In genomic region chr2:43555062-43555888, GRCm38 (mm10) we compare ENCODE assay signal across 9 mouse cellular contexts. TPM values are rescaled to one million over a fixed set of nuclear protein-coding genes. Genes with fewer than 3 reads are reported as not detected.
DNase-seq lines count a peak whose midpoint lies in the region; ATAC-seq and TF ChIP-seq lines count a peak whose summit lies in the region.
"Had no signal": no experiment of that assay in that cellular context is flagged by ENCODE, and none has a peak within 500 bp of the region (broad histone marks: within the 10 kb centered on the region; RNA-seq: fewer than 3 reads in every experiment).

TSS of gene Kynu (plus strand) at chr2:43555329.

- intact Hi-C loops in left cerebral cortex, postnatal 36 days (cut with DNase I): no loop called here

- H3K9me3 ChIP-seq in MEL (replicated peaks; ENCODE audit: insufficient read depth, low read length): no peaks in the 10 kb centered on the region
- no peaks in the 10 kb centered on the region for H3K9me3 ChIP-seq in kidney, postnatal 0 days (replicated peaks; ENCODE audit: low read length)
- H3K9me3 ChIP-seq: heart, embryonic 15.5 days had no signal

- DNase-seq in MEL (ENCODE audit: low read depth, low spot score): peak; percentile 6
- DNase-seq in kidney, postnatal 0 days (ENCODE audit: low spot score): peak; percentile 14
- no peak for DNase-seq in cerebellum, adult 11 months
- DNase-seq in left cerebral cortex, postnatal 36 days (ENCODE audit: low spot score in 2 of 2): no peak
- DNase-seq in ovary, postnatal 10 days (ENCODE audit: low spot score): no peak

- no peak within 1 kb of the TSS for H3K27ac ChIP-seq in MEL (ENCODE audit: control insufficient read depth, low read depth, low read length)
- no peak within 1 kb of the TSS for H3K27ac ChIP-seq in kidney, postnatal 0 days
- H3K27ac ChIP-seq: heart, embryonic 15.5 days had no signal

- no peak for TF ChIP-seq POLR2A in MEL (IDR thresholded peaks at IDR 0.05; ENCODE audit: control insufficient read depth in 1 of 2, insufficient read depth in 1 of 2, low read depth in 1 of 2, low read length in 2 of 2, poor library complexity in 1 of 2)

- no peak for TF ChIP-seq CTCF in MEL (IDR thresholded peaks at IDR 0.05 in 2 of 3, conservative IDR thresholded peaks at IDR 0.05 in 1 of 3; ENCODE audit: control insufficient read depth in 1 of 3, insufficient read depth in 1 of 3, low read depth in 2 of 3, low read length in 3 of 3, poor library complexity in 1 of 3, severe bottlenecking in 1 of 3)
- no peak for TF ChIP-seq CTCF in kidney, postnatal 0 days (IDR thresholded peaks at IDR 0.05; ENCODE audit: low read depth)

- H3K4me2 ChIP-seq in kidney, postnatal 0 days (ENCODE audit: low read length): no peak within 1 kb of the TSS; the same call in 1 of the 2 replicates
- H3K4me2 ChIP-seq: heart, embryonic 15.5 days had no signal

- H3K79me2 ChIP-seq in MEL (ENCODE audit: control insufficient read depth, insufficient read depth, low read length, poor library complexity): no peaks in the 10 kb centered on the region

- TF ChIP-seq EP300 in MEL (IDR thresholded peaks at IDR 0.05; ENCODE audit: low read depth in 1 of 2, low read length in 2 of 2): no peak

- 28% methylated on average over 9 of the region's 9 CpGs for WGBS in kidney, postnatal 0 days

- no peak for TF ChIP-seq RAD21 in MEL (IDR thresholded peaks at IDR 0.05; ENCODE audit: low read depth, low read length)

- peak; percentile 76 for ATAC-seq in common myeloid progenitor, adult 5-6 weeks (replicated peaks; ENCODE audit: low read depth, poor library complexity, severe bottlenecking)
- peak; percentile 65; the same call in 1 of the 2 replicates for ATAC-seq in kidney, postnatal 0 days (replicated peaks; ENCODE audit: low FRiP score, low read depth)
- ATAC-seq in megakaryocyte progenitor cell, adult 5-6 weeks (replicated peaks; ENCODE audit: poor library complexity): peak; percentile 78

- H3K36me3 ChIP-seq in MEL (ENCODE audit: control insufficient read depth in 1 of 2, insufficient read depth in 2 of 2, low read length in 2 of 2): no peaks in the 10 kb centered on the region
- H3K36me3 ChIP-seq in kidney, postnatal 0 days (ENCODE audit: insufficient read depth, low read length): no peaks in the 10 kb centered on the region
- H3K36me3 ChIP-seq: heart, embryonic 15.5 days had no signal

- no peak within 1 kb of the TSS for H3K9ac ChIP-seq in MEL (ENCODE audit: control insufficient read depth, low read depth, low read length, poor library complexity, severe bottlenecking)
- H3K9ac ChIP-seq in kidney, postnatal 0 days (ENCODE audit: low read depth, low read length): no peak within 1 kb of the TSS
- H3K9ac ChIP-seq: heart, embryonic 15.5 days had no signal

- no peaks in the 10 kb centered on the region for H3K4me1 ChIP-seq in MEL (ENCODE audit: control insufficient read depth in 1 of 2, insufficient read depth in 2 of 2, low read length in 2 of 2)
- no peaks in the 10 kb centered on the region for H3K4me1 ChIP-seq in kidney, postnatal 0 days (replicated peaks; ENCODE audit: insufficient read depth, low read length)
- H3K4me1 ChIP-seq: heart, embryonic 15.5 days had no signal

- no peaks in the 10 kb centered on the region for H3K27me3 ChIP-seq in MEL (ENCODE audit: control insufficient read depth in 1 of 2, insufficient read depth in 2 of 2, low read length in 2 of 2)
- no peaks in the 10 kb centered on the region for H3K27me3 ChIP-seq in kidney, postnatal 0 days (ENCODE audit: insufficient read depth, low read length)
- H3K27me3 ChIP-seq: heart, embryonic 15.5 days had no signal

- no peak within 1 kb of the TSS for H3K4me3 ChIP-seq in MEL (ENCODE audit: control insufficient read depth in 1 of 2, insufficient read depth in 1 of 2, low read depth in 2 of 2, low read length in 2 of 2)
- no peak within 1 kb of the TSS for H3K4me3 ChIP-seq in kidney, postnatal 0 days (replicated peaks; ENCODE audit: low read depth, low read length)
- H3K4me3 ChIP-seq: heart, embryonic 15.5 days had no signal

TF ChIP-seq in MEL, 35 proteins besides CTCF, POLR2A, EP300 and RAD21:
- TF ChIP-seq GATA1 (IDR thresholded peaks at IDR 0.05; ENCODE audit: low read depth, low read length): no peak
- no peak for TF ChIP-seq TAL1 (IDR thresholded peaks at IDR 0.05; ENCODE audit: low read length)
- no peak for TF ChIP-seq E2F4 (IDR thresholded peaks at IDR 0.05; ENCODE audit: borderline replicate concordance, low read depth, low read length)
- TF ChIP-seq MAFK (IDR thresholded peaks at IDR 0.05; ENCODE audit: borderline replicate concordance, low read depth, low read length): no peak
- TF ChIP-seq MYB (IDR thresholded peaks at IDR 0.05; ENCODE audit: low read depth, low read length): no peak
- TF ChIP-seq HCFC1 (IDR thresholded peaks at IDR 0.05; ENCODE audit: low read depth, low read length): no peak
- TF ChIP-seq SIN3A (IDR thresholded peaks at IDR 0.05; ENCODE audit: low read length): no peak
- TF ChIP-seq POLR2AphosphoS5 (IDR thresholded peaks at IDR 0.05; ENCODE audit: borderline replicate concordance, low read depth, low read length): no peak
- TF ChIP-seq ZNF384 (IDR thresholded peaks at IDR 0.05; ENCODE audit: low read depth, low read length): no peak
TF ChIP-seq in MEL: peak in this region for 0.

RNA-seq across cellular contexts. Expression of gene Kynu, which starts in this region (rescaled TPM):
- 0.04 TPM in 1 of 2 replicates, not detected in the other for total RNA-seq in MEL (2012; rRNA removed)
- polyA plus RNA-seq in MEL (2012; ENCODE audit: insufficient read depth in 1 of 2, insufficient read length in 2 of 2, low read depth in 1 of 2, low replicate concordance in 2 of 2, missing spikeins in 1 of 2): not detected
- total RNA-seq in common myeloid progenitor, adult 5-6 weeks (2017): 0.53 and 1.4 TPM in 2 replicates
- polyA plus RNA-seq in kidney, postnatal 0 days (2015; fragmentation: Nextera tagmentation; extraction: Ambion mirVana): 4.6 and 6.3 TPM in 2 replicates
- total RNA-seq in megakaryocyte progenitor cell, adult 5-6 weeks (2015): 0.10 and 0.22 TPM in 2 replicates
- not detected in 2 replicates for total RNA-seq in megakaryocyte progenitor cell, adult 5-6 weeks (2017)
- total RNA-seq in left cerebral cortex, postnatal 36 days (2021): not detected
- polyA plus RNA-seq: neural tube, embryonic 14.5 days had no signal

Comparison
In these comparisons a context has a peak if more than half of its experiments do, and no peak if none do; other contexts are left out.
1. Peak in DNase-seq in MEL; RNA of the gene not detected or under 1 TPM.
2. Peak in ATAC-seq in megakaryocyte progenitor cell, adult 5-6 weeks; RNA of the gene not detected or under 1 TPM.